Mouse (Mus musculus): ENCODE data around the gene Mcf2l. TPM values are rescaled to one million over a fixed set of nuclear protein-coding genes. Genes with fewer than 3 reads are reported as not detected.

Mcf2l gene
- polyA plus RNA-seq, 1 experiment from 2014 or later: 22.7 TPM

DNA sequence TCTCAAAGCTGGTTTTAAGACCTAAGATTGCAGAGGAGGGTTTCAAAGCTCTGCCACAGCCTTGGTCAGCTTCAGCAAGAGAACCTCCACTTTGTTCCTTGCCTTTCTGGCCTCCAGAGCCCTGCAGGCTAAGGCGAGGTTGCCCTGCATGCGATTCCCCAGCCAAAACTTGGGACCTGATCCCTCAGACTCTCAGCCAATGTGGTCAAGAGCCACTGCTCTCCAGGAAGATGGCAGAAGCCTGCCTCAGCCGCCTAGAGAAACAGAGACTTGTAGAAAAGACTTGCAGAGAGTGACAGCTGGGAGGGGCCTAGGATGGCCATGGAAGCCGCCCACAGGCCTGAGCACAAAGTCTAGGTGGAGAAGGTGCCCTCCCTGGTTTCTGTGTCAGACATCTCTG lies 1.4 kb downstream of the Mcf2l start:
- no peak for ATAC-seq (replicated peaks; ENCODE audit: low FRiP score)
- Histone ChIP-seq H3K27ac (peak overlapping the region; percentile 69), H3K27me3 (peaks cover 13% of the 10 kb centered on the region), H3K36me3 (no peaks in the 10 kb centered on the region), H3K4me1 (peaks cover 53% of the 10 kb centered on the region), H3K4me3 (replicated peaks) (peak overlapping the region; percentile 57; the same call in 1 of the 2 replicates), H3K9me3 (replicated peaks) (no peaks in the 10 kb centered on the region), H3K4me2 (peak overlapping the region; percentile 82), H3K9ac (no peak overlapping the region)
- WGBS: 72% methylated on average over 4 of the region's 4 CpGs

DNA sequence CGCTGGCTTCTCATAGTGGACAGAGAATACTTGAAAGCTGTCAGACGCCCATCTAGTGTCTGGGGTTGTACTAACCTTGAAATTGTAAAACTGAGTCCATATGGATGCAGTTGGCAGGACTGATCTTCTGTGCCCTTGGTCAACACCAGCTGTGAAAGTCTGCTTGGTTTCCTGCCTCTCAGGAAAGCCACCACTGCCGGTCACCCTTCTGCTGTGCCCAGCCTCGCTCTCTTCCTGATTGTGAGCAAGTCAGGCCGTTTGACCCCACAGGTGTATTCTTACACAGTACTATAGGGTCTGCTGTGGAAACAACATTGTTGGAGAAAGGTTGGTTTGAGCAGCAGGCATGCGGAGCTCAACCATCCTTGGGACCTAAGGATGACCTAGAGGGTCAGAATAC lies 3.5 kb downstream of the Mcf2l start:
- ATAC-seq (replicated peaks; ENCODE audit: low FRiP score): no peak

DNA sequence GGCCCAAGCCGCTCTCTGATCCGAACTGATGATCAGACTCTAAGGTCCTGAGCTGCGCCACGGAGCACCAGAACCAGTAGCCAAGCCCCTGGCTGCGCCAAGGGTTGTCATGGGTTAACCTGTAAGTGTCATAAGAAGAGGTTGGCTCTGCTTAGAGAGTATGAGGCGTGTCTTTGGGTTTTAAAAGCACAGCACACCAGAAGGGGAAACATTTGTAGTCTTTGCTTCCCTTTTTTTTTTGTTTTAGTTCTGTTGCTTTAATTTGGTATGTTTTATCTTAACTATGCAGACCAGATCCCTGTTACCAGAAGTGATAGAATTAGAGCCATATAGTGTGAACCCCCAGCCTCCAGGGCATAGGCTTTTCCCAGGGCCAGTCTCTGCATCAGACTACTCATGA lies 6.6 kb downstream of the Mcf2l start:
- H3K4me3 ChIP-seq (replicated peaks): no peak overlapping the region
- H3K4me1 ChIP-seq: peaks cover 39% of the 10 kb centered on the region
- 89% methylated on average over 6 of the region's 6 CpGs for WGBS
- no peak for ATAC-seq (replicated peaks; ENCODE audit: low FRiP score)
- H3K4me2 ChIP-seq: no peak overlapping the region
- H3K27me3 ChIP-seq: peaks cover 5% of the 10 kb centered on the region; the same call in 1 of the 2 replicates
- no peak overlapping the region for H3K27ac ChIP-seq
- H3K9ac ChIP-seq: no peak overlapping the region
- no peaks in the 10 kb centered on the region for H3K9me3 ChIP-seq (replicated peaks)
- H3K36me3 ChIP-seq: 0 out of 2 replicates have a peak, but pooled peaks cover 1% of the 10 kb centered on the region

More for the DNA sequence above, 3.5 kb downstream of the Mcf2l start:
- Histone ChIP-seq H3K9ac (no peak overlapping the region), H3K4me1 (peaks cover 53% of the 10 kb centered on the region), H3K4me3 (replicated peaks) (no peak overlapping the region), H3K4me2 (no peak overlapping the region), H3K27me3 (peaks cover 11% of the 10 kb centered on the region), H3K36me3 (no peaks in the 10 kb centered on the region), H3K27ac (no peak overlapping the region), H3K9me3 (replicated peaks) (no peaks in the 10 kb centered on the region)
- WGBS: 69% methylated on average over 6 of the region's 6 CpGs

DNA sequence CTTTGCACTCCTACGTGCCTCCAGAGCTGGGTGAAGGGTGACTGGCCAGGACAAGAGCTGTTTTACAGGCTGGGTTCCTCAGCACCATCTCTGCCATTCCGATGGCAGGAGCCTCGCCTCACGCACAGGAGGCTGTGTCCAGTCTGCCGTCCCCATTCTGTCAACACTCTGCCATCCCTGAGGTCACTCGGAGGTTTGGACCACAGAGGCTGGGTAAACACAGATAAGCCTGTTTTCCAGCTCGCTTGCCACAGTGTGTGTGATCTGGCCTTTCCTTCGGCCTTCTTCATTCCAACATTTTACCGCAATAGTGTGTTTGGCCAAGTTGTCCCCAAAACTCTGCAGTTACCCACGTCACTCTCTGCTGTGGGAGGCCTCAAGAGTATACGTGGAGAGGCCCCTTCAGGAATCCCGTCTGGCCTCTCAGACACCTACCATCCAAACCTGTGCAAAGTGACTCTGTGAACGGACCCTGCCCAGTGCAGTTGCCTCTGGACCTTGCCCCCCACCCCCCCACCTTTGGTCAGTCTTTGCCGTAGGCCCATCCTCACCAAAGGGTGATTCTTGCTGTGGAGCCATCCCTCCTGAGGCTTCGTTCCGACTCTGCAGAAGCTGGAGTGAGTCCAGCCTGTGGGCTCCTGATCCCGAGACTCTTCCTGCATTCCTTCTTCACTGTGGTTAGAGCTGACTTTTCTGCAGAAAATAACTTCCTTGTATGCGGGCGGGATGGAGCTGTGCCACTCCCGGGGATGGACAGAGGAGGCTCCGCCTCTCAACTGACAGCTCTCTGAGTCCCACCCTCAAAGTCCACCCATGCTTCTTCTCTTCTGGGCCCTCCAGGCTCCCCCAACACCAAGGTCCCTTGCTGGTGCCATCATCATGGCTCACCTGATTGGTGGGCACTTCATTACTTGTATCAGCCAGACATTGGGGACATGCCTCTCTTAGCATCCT lies 9.7 kb downstream of the Mcf2l start:
- Histone ChIP-seq H3K36me3 (0 out of 2 replicates have a peak, but pooled peaks cover 6% of the 10 kb centered on the region), H3K27me3 (no peaks in the 10 kb centered on the region), H3K27ac (no peak overlapping the region), H3K9me3 (replicated peaks) (no peaks in the 10 kb centered on the region), H3K4me1 (peaks cover 9% of the 10 kb centered on the region), H3K4me3 (replicated peaks) (no peak overlapping the region), H3K4me2 (no peak overlapping the region), H3K9ac (no peak overlapping the region)
- 74% methylated on average over 21 of the region's 21 CpGs for WGBS
- no peak for ATAC-seq (replicated peaks; ENCODE audit: low FRiP score)

DNA sequence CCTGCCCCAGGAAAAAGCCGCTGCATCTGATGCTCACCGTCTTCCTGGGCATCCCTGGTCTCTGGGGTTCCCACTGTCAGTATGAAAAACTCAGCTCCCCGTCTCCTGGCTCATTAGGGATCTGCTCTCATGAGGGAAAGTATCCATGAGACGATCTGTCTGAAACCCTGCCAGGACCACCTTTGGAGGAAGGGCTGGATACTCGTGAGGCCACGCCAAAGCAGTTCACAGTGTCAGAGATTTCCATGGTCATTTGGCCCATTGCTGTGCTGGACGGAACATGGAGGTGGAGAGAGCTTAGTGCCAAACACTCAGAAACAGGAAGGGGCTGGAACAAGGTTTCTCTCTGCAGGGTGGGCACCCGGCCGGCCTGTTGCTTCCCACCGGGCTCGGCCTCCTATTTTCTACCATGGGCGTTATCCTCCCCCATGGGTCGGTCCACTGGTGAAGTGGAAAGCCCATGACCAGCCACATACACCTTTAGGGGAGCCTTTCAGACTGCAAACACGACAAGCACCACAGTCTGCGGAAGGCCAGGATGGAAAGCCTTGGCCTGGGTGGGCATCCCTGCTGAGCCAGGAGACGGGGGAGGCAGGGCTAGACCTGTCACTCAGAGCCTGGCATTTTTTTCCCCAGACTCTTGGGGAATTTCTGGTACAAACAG lies 14.3 kb downstream of the Mcf2l start:
- no peak overlapping the region for H3K4me2 ChIP-seq
- no peaks in the 10 kb centered on the region for H3K27me3 ChIP-seq
- no peak overlapping the region for H3K27ac ChIP-seq
- H3K36me3 ChIP-seq: peaks cover 6% of the 10 kb centered on the region; the same call in 1 of the 2 replicates
- peaks cover 6% of the 10 kb centered on the region for H3K4me1 ChIP-seq
- 83% methylated on average over 16 of the region's 16 CpGs for WGBS
- no peaks in the 10 kb centered on the region for H3K9me3 ChIP-seq (replicated peaks)
- ATAC-seq (replicated peaks; ENCODE audit: low FRiP score): no peak
- H3K9ac ChIP-seq: no peak overlapping the region
- no peak overlapping the region for H3K4me3 ChIP-seq (replicated peaks)

DNA sequence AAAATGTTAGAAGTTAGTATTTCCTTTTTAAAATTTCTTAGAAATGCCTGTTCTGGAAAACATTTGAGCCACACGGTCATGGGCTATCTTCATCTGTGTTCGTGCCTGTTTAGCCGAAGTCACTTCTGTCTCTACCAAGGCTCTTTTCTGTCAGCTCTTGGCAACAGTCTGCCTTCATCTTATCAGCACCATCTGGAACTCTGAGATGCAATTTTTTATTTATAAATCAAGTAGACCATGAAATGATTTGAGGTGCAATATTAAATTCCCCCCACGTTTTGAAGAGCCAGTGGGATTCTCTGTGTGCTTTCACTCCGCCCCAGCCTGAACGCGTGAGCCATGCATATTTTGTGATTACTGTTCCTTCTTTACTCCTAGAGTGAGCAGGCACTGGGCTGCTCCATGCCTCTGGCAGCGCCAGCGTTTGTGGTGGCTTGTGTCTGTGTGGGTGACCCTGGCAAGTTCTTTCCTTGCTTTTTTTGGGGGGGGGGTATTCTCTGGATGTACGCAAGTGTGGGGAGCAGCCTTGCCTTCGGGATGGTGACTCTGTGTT lies 15.5 kb downstream of the Mcf2l start:
- no peaks in the 10 kb centered on the region for H3K4me1 ChIP-seq
- 83% methylated on average over 11 of the region's 11 CpGs for WGBS
- no peak overlapping the region for H3K4me2 ChIP-seq
- H3K36me3 ChIP-seq: peaks cover 6% of the 10 kb centered on the region; the same call in 1 of the 2 replicates
- H3K9ac ChIP-seq: no peak overlapping the region
- H3K9me3 ChIP-seq (replicated peaks): no peaks in the 10 kb centered on the region
- no peaks in the 10 kb centered on the region for H3K27me3 ChIP-seq
- ATAC-seq (replicated peaks; ENCODE audit: low FRiP score): no peak
- H3K27ac ChIP-seq: no peak overlapping the region
- no peak overlapping the region for H3K4me3 ChIP-seq (replicated peaks)

DNA sequence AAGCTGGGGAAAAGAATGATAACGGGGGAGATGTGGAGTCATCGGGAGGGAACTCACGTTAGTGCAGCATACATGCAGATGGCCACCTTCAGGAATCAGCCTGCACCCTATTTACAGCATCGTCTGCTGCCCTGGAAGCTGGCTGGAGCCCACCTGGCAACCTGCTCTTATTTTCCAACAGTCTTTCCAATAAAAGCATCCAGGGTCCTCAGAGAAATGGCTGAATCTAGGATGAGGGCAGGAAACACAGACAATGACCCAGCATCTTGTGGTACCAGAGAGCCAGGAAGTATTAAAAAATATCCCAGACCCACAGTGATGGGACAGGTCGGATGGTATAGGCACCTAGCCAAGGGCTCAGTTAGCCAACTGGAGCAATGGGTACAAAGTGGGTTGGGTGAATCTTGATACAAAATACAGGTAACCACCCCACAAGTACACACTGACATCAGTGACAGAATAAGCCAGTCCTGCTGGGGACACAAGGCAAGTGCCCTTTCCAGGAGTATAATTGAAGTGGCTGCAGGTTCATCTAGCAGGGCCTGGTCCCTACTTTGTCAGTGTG lies 19.4 kb downstream of the Mcf2l start:
- no peak for ATAC-seq (replicated peaks; ENCODE audit: low FRiP score)
- H3K9ac ChIP-seq: no peak overlapping the region
- no peaks in the 10 kb centered on the region; the same call in 1 of the 2 replicates for H3K36me3 ChIP-seq
- H3K4me3 ChIP-seq (replicated peaks): no peak overlapping the region
- 85% methylated on average over 5 of the region's 5 CpGs for WGBS
- no peaks in the 10 kb centered on the region for H3K9me3 ChIP-seq (replicated peaks)
- no peak overlapping the region for H3K27ac ChIP-seq
- no peaks in the 10 kb centered on the region for H3K27me3 ChIP-seq
- H3K4me1 ChIP-seq: peaks cover 20% of the 10 kb centered on the region
- no peak overlapping the region for H3K4me2 ChIP-seq

DNA sequence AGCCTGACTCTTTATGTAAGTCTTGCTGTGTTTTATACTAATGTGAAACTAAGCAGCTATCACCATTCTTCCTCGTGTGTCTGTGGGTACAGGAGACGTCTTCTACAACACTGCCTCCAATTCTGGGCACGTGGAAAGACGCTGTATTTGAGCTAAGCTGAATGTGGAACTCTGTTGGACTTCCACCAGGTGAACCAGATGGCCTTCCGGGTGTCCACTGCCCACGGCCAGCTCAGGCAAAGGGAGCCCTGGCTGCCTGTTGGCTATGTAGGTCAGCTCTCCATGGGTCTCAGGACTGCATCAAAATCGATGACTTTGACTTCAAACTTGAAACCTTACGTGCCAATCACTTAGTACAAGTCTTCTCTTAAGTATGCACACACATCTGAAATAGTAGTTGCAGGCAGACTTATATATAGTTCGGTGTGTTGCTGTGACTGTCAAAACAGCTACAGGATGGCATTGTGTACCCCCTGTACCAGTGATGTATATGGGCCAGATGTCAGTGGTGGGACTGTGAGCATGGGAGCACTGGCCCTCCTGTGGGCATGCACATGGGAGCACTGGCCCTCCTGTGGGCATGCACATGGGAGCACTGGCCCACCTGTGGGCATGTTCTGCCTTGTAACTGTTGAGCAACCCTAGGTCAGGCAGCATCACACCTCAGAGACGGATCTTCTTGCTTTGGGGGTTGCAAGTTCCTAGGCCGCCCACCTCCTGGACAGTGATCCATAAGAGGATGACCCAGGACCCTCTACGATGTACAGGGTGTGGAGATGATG lies 20.4 kb downstream of the Mcf2l start:
- 85% methylated on average over 12 of the region's 12 CpGs for WGBS
- Histone ChIP-seq H3K9ac (no peak overlapping the region), H3K27ac (no peak overlapping the region), H3K9me3 (replicated peaks) (no peaks in the 10 kb centered on the region), H3K4me2 (no peak overlapping the region), H3K4me1 (peaks cover 30% of the 10 kb centered on the region), H3K36me3 (no peaks in the 10 kb centered on the region; the same call in 1 of the 2 replicates), H3K27me3 (no peaks in the 10 kb centered on the region), H3K4me3 (replicated peaks) (no peak overlapping the region)
- ATAC-seq (replicated peaks; ENCODE audit: low FRiP score): no peak

DNA sequence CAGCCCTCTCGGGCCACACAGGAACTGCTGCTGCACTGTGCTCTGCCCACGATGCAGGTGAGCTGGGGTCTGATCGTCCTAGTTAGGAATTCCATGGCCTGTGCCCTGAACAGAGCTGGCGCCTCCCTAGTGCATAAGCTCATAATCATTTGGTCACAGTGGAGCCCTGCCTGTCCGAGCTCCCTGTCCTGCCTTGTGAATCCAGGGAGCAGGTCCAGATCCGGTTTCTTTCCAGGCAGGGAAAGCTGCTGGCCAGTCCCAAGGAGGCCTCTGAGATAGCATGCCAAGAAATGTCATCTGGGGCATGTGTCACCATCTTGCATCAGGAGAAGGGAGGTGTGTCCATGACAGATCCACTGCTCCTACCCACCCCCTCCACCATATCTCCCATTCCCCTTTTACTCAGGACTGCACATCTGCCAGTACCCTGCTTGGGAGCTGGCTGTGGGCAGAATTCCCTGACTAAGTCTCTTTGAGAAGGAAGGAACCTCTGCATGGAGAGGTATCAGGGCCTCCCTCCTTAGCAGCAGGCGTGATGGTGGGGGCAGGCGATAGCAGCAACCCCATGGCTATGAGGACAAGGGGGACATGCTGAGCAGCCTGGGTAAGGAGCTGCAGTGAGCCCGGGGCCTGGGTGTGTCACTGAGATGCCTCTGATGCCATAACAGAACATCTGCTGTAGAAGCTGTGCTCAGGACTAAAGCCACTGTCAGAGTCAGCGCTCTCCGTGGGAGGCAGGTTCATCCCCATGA lies 21.4 kb downstream of the Mcf2l start:
- H3K4me2 ChIP-seq: no peak overlapping the region
- H3K36me3 ChIP-seq: no peaks in the 10 kb centered on the region; the same call in 1 of the 2 replicates
- H3K4me1 ChIP-seq: peaks cover 36% of the 10 kb centered on the region
- ATAC-seq (replicated peaks; ENCODE audit: low FRiP score): no peak
- whole genome bisulfite sequencing: 73% methylated on average over 11 of the region's 11 CpGs
- H3K4me3 ChIP-seq (replicated peaks): no peak overlapping the region
- no peak overlapping the region for H3K9ac ChIP-seq
- H3K9me3 ChIP-seq (replicated peaks): no peaks in the 10 kb centered on the region
- H3K27ac ChIP-seq: no peak overlapping the region
- H3K27me3 ChIP-seq: no peaks in the 10 kb centered on the region

DNA sequence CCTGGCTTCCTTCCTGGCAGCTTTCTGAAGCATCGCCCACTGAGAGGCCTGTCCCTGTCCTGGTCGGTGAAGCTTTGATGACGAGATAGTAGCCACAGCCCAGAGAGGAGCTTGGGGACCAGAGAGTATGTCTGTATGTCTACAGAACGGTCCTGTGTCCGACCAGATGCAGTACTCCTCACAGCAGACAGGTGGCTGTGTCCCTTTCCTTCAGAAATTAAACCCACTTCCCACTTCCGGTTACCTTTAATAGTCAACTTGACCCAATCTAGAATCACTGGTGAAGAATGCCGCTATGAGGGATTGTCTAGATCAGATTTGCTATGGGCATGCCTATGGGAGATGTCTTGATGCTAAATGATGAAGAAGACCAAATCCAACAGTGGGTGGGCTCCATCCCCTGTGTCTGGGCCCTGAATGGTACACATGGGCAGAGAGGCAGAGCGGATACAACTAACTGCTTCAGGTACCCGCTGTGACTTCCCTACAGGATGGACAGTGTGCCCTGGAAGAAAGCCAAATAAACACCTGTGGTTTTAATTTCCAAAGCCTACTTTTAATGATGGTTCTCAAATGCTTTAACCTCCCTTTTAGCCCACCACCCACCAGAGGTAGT lies 22.0 kb downstream of the Mcf2l start:
- Histone ChIP-seq H3K9ac (no peak overlapping the region), H3K9me3 (replicated peaks) (no peaks in the 10 kb centered on the region), H3K27ac (no peak overlapping the region), H3K4me1 (peaks cover 36% of the 10 kb centered on the region), H3K4me3 (replicated peaks) (no peak overlapping the region), H3K36me3 (no peaks in the 10 kb centered on the region), H3K27me3 (no peaks in the 10 kb centered on the region), H3K4me2 (no peak overlapping the region)
- WGBS: 65% methylated on average over 9 of the region's 9 CpGs
- no peak for ATAC-seq (replicated peaks; ENCODE audit: low FRiP score)
